Mouse (Mus musculus): Measurements from ENCODE around the gene Apbb2.

DNA sequence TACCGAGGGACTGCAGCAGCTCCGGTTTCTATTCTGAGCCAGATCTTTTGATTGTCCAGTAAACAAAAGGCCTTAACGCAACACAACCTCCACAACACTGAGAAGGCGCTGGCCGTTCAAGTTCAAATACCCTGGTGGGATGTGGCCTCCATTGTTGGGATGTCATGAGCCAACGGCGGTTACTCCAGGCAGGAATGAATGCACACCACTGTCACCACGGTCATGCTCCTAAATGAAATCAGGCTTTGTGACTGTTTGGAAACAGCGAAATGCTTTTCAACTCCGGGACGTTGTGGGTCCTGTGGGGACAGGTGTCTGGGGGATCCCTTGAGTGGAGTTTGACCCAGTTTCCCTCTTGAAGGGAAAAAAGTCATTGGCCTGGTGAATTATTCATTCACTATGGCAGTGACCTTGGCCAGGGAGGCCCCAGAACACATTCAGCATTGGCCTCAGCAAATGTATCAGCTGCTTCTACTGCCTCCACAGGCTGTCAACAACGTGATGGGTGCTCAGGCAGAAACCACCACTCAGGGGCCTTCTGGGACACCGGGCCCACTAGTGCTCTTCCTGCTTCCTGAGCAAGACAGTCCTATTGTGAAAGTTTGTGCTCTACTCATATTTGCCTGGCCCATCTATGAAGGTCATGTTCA is 244.9 kb downstream of the Apbb2 start:
- TF ChIP-seq CTCF (conservative IDR thresholded peaks at IDR 0.05; ENCODE audit: insufficient read depth, insufficient read length, low read depth, low read length) (no peak), POLR2A (IDR thresholded peaks at IDR 0.05; ENCODE audit: low read depth, low read length) (no peak)

Measured in kidney, adult 2 months (tissue).